Mouse (Mus musculus) CD4-positive, CD25-positive, alpha-beta regulatory T cell, adult 9 weeks (primary cell): Measurements from ENCODE around the gene Mesd. TPM values are rescaled to one million over a fixed set of nuclear protein-coding genes. Genes with fewer than 3 reads are reported as not detected.

Source experiments
- polyA plus RNA-seq: library from polyadenylated mRNA; unstranded; fragments of 100-300 nt; shearing (Covaris generic); gene quantifications from one replicate; pipeline ENCODE4 v1.2.1, GENCODE M21; 2017

The Mesd gene
- 69.6 TPM for polyA plus RNA-seq

GRCm38 (mm10) chr7:83884021-83884658 lies at the start of gene Mesd, which contains the start of gene Tlnrd1:
Mesd (plus strand) TSS chr7:83884466.
Tlnrd1 (minus strand) TSS chr7:83884305.

Other genes with a start within 250 kb of the Mesd start
- gene Il16, start 138.7 kb upstream of the Mesd start, polyA plus RNA-seq = 502 TPM
- not detected for gene Cfap161, start 89.6 kb upstream of the Mesd start, polyA plus RNA-seq
- gene Tlnrd1, start 161 bp upstream of the Mesd start, polyA plus RNA-seq = 0.26 TPM
- gene Cemip, start 202.0 kb downstream of the Mesd start, polyA plus RNA-seq = not detected